Mouse (Mus musculus) CD4-positive, CD25-positive, alpha-beta regulatory T cell, adult 4 months (primary cell): ENCODE data around the gene Ctnnb1. TPM values are rescaled to one million over a fixed set of nuclear protein-coding genes. Genes with fewer than 3 reads are reported as not detected.
A peak's percentile ranks its signal among the peaks of the same experiment; 100 is the strongest.
"Not testable (repeated sequence)": the region's sequence is repeated elsewhere in the genome, so short reads cannot be mapped to it uniquely, and the experiment has no call there.

Experiments used
- ATAC-seq: one replicate; pipeline ENCODE4 v1.8.0; 2017
- polyA plus RNA-seq, 2 experiments: library from polyadenylated mRNA; unstranded; fragments of 100-300 nt; shearing (Covaris generic); gene quantifications; one replicate each; pipeline ENCODE4 v1.2.1; 2017

Ctnnb1 gene
- polyA plus RNA-seq: 100 to 1,000 TPM in 1 of 2 experiments, 10 to 100 TPM in 1; 59.3 to 107 TPM

GRCm38 (mm10) chr9:120929081-120929480 is at the start of gene Ctnnb1:
Gene Ctnnb1 (plus strand): TSS chr9:120929216.
- no peak for ATAC-seq

- no peak for ATAC-seq
Observed at GRCm38 (mm10) chr9:120880286-120880685, 48.7 kb upstream of the Ctnnb1 start.

- ATAC-seq: no peak
Observed at GRCm38 (mm10) chr9:120881121-120881520, 47.9 kb upstream of the Ctnnb1 start.

GRCm38 (mm10) chr9:120881839-120882238 is 47.2 kb upstream of the Ctnnb1 start:
- ATAC-seq: no peak

GRCm38 (mm10) chr9:120884726-120885125 is 44.3 kb upstream of the Ctnnb1 start:
- no peak for ATAC-seq

DNA sequence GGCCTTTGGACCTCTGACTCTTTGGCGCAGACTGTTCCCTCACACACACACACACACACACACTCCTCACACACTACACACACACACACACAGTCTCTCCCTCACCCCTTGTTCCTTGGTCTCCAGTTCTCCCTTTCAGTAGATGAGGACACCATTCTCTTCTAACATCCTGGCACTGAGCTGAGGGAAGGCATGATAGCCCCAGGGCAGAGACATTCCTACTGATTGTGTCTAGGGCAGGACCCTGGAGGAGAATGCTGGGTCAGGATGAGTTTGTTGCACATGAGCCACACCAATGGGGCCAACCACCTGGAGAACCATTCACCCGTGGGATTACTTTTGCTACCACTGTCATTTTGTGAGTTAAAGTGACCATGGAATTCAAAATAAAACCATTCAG is 41.4 kb upstream of the Ctnnb1 start:
- ATAC-seq: no peak

DNA sequence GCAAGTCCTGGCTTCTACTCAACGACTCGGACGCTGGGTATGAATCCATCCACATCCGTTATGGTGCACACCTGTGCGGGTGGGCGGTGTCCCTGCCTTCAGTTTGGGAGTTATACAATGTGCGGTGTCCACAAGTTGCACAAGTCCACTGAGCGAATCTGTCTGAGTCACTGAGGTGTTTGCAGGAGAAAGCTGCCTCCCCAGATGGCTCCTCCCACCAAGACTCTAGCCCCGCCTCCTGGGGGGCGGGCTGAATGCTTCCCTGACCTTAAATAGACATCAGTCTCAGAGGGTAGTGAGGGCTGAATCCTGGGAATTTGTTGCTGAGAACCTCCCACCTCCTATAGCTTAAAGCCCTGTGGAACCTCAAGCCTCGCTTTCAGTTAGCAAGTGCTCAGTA is 35.6 kb upstream of the Ctnnb1 start:
- ATAC-seq: no peak

GRCm38 (mm10) chr9:120893971-120894370 is 35.0 kb upstream of the Ctnnb1 start:
- no peak for ATAC-seq

DNA sequence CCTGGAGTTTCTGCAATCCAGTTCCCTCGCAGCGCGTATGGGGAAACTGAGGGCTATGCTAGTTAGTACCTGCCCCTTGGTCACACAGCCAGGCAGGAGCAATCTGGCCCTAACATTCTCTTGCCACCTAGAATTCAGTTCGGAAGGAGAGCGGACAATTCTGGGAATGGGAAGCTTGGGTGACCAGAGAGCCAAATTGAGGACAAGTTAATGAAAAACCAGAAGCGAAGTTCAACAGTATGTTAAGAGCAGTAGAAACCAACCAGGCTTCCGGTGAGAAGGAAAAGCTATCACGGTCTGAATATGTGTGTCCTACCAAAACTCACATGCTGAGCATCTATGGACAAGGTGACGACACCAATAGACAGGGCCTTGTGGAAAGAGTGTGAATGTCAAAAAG is 34.6 kb upstream of the Ctnnb1 start:
- no peak for ATAC-seq

- ATAC-seq: no peak
Observed at GRCm38 (mm10) chr9:120896502-120896901, 32.5 kb upstream of the Ctnnb1 start.

DNA sequence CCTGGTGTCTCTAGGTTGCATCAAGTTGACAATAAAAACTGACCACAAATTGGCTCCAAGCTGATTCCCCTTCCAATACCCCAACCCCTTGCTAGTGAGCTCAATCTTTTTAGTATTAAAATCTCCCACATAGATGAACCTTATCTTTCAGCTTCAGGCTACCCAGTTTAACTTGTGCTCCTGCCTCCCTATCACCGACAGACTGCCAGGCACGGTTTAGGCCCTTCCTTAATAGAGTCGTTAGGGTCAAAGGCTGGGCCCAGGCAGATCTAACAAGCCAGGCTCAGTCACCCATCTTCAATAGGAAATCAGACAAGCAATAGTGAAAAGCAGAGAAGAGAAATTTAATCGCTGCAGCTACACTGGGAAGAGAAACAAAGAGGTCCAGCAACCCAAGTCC is 31.7 kb upstream of the Ctnnb1 start:
- no peak for ATAC-seq

- no peak for ATAC-seq
Observed at GRCm38 (mm10) chr9:120899833-120900232, 29.2 kb upstream of the Ctnnb1 start.

- ATAC-seq: no peak
Observed at GRCm38 (mm10) chr9:120900338-120901274, 28.4 kb upstream of the Ctnnb1 start.

GRCm38 (mm10) chr9:120902562-120902961 is 26.5 kb upstream of the Ctnnb1 start:
- ATAC-seq: no peak

DNA sequence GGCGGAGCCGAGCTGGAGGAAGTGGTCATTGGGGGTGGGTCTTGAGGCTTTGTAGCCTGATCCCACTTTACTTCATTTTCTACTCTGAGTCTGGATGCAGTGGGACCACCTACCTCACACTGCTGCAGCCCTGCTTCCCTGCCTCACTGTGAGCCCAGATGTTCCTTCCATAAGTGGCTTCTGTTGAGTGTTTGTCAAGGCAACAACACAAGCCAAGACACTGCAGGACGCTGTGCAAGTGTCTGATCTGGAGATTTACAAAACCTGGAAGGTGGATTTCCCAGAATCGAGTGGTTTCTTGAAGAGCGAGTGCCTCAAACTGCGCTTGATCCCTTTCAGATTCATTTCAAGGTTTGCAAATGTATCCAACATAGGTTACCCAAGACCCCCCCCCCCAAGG is 20.6 kb upstream of the Ctnnb1 start:
- ATAC-seq: no peak

GRCm38 (mm10) chr9:120913152-120913551 is 15.9 kb upstream of the Ctnnb1 start:
- ATAC-seq: no peak

- ATAC-seq: no peak
Observed at GRCm38 (mm10) chr9:120914429-120914828, 14.6 kb upstream of the Ctnnb1 start.

GRCm38 (mm10) chr9:120914877-120915459 is 14.0 kb upstream of the Ctnnb1 start:
- ATAC-seq: peak; percentile 84

- ATAC-seq: not testable (repeated sequence)
Observed at GRCm38 (mm10) chr9:120917619-120918018, 11.4 kb upstream of the Ctnnb1 start.

- ATAC-seq: no peak
Observed at GRCm38 (mm10) chr9:120918211-120918610, 10.8 kb upstream of the Ctnnb1 start.

DNA sequence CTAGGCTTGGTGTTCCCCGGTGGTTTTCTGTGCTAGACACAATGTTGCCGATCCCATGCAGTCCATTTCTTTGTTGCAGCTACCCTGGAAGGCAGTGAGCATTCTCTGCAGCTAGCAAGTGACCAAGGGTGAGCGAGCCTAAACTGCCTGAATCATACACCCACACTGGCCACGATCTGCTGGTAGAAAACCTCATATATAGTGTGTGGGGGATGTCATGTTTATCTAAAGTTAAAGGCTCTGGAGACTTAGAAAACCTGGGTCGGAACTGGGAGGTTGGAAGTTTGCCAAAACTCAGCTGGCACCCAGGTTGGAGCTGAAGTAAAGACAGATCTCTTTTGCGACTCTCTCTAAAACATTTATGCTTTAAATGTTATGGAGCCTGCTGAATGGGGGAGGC is 10.4 kb upstream of the Ctnnb1 start:
- no peak for ATAC-seq

- ATAC-seq: no peak
Observed at GRCm38 (mm10) chr9:120919130-120919529, 9.9 kb upstream of the Ctnnb1 start.

DNA sequence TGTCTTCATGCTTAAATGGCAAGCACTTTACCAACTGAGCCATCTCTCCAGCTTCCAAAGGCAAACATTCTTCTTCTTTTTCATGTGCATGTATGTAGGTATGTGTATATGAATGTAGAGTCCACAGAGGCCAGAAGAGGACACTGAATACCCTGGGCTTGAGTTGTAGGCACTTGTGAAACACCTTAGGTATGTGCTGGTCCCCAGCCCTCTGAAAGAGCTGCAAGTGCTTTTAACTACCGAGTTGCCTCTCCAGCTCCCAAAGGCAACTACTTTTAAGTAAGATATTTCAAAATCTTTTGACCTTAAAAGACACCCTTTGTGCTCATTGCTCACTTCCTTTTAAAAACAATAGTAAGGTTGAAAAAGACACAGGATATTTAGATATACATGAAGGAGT is 2.9 kb upstream of the Ctnnb1 start:
- no peak for ATAC-seq
